Mouse (Mus musculus) layer of hippocampus, adult 8-10 months (tissue): Measurements from ENCODE around the gene Zfp110. TPM values are rescaled to one million over a fixed set of nuclear protein-coding genes. Genes with fewer than 3 reads are reported as not detected.
A peak's percentile ranks its signal among the peaks of the same experiment; 100 is the strongest.
"Not testable (repeated sequence)": the region's sequence is repeated elsewhere in the genome, so short reads cannot be mapped to it uniquely, and the experiment has no call there.

Source experiments
- DNase-seq, 2 experiments: peaks; one replicate each; pipeline ENCODE4 v3.0.0; 2022; ENCODE audit warnings: low spot score in 2 of 2
- total RNA-seq, 4 experiments: library from RNA; stranded (reverse); gene quantifications; 2 replicates each; pipeline ENCODE4 v1.2.4; 2022

Gene Zfp110
- 10 to 100 TPM; 14.0 to 18.0 (median 15.9) TPM for total RNA-seq

DNA sequence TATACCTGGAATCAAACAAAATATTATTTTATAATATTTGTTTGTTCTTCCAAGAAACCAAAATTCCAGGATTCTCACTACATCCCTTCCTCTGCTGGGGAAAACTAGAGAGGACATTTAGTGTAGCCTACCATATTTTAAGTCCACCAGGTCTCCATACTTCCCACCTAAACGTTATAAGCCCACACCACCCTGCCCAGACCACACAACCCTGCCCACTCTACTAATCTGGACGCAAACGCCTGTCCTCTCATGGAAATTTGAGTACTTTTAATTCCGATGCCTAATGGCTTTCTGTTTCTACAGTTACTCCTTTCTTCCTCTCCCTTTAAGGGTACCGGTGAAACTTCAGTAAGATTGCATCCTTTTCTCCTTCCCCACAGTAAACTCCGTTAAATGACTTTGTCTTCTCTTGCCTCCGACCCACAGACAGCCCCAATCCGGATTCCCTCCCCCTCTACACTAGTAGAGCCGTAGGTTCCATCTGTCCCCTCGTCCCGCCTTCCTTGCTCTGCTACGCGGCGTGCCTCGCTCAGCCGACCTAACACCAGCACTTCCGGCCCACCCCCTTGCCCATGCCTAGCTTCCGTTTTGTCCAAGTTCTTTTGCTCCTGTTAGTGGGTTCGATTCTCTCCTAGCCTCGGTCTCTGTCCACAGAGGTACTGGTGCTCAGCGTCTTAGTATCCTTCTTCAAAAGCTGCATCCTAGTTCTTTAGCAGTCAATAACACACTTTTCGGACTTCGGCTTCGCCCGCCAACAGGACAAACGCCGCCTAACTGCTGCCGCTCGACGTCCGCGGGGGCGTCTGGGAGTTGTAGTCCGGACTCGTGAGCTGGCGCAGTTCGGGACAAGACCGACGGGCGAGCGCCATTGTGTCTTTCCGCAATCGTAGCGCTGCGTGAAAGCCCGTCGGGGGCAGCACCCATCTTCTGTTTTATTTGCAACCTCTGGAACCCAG is at the start of gene Zfp110:
TSS of gene Zfp110 (plus strand) at position 600 of the 959 bp plus-strand sequence.
- DNase-seq: peak; percentile 78 to 87

DNA sequence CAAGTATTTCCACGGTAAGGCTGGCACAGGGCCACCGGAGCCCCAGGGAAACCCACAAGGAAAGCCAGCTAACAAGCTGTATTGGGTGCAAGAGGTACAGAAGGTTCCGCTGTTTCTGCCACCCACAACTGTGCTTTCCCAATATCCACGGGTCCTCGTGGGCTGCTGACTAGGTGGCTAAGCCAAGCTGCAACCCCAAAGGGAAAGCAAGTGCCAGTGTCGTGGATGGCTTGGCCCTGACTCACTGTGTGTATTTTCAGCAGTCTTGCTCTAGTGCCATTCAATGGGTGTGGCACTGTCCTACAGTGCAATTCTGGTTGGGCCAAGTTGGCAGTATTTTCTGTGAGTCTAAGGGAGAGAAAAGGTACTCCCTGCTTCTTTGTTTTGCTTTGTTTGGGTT is 47.2 kb upstream of the Zfp110 start:
- DNase-seq: no peak

DNA sequence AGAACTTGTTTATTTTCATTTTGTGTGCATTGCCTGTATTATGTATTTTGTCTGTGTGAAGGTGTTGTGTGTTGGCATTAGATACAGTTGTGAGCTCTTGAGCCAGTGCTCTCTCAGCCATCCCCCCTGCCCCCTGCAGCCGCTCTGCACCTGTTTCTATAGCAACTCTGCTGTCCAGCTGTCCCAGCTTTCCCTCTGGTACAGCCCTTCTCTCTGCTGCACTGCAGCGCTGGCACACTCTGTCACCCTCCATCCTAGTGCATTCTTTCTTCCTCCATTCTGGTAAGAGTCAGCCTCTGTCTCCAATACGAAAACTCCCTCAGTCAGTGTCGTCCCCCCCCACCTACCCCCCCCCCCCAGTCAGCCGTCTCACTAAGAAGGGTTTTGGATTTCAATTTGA is 46.5 kb upstream of the Zfp110 start:
- DNase-seq: no peak

DNA sequence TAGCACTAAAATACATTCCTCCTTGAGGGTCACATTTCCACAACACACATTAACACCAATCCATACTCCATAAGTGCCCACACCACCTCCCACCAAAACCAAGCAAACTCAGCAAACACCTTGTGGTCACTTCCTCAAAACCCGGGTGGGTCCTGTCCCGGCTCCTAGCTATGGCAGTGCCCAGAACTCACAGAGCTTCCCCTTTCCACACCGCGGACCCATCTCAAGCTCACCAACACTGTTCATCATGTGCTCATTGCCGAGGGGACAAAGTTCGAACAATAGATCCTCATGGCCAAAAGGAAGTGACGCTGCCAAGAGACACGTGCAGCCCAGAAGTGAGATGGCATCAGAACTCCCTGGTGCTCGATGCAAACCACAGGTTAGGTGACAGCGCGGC is 41.9 kb upstream of the Zfp110 start:
- not testable (repeated sequence) for DNase-seq

DNA sequence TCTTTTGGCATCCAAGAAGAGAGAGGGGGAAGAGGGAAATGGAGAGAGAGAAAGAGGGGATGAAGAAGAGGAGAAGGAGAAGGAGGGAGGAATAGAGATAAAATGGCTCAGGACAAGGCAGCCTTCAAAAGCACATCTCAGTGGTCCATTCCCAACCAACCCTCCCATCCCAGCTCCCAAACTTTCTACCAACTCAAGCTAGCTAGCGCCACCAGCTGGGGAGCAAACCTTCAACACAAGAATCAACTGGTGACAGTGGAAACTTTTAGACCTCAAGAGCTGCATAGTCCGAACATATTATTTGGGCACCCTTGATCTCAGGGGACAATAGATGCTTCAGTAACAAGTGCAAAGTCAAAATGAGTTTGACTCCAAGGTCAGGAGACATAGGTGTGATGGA is 36.6 kb upstream of the Zfp110 start:
- no peak for DNase-seq

DNA sequence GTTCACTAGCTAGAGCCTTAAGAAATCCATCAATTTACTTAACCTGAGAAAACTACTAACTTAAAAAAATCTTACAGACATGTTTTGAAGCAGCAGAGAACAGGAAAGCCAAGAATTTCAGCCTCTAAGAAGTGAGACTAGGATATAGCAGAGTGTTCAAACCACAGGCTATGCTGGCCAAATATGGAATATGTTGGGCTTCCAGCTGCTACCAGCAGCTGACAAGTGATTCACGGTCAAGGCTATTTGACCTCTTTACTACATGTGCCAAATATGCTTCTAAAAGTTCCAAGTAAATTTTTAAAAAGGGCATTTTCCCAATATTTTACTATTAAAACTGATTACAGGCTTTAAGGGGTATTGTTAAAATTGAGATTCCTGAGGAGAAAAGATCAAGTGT is 35.0 kb upstream of the Zfp110 start:
- no peak for DNase-seq

DNA sequence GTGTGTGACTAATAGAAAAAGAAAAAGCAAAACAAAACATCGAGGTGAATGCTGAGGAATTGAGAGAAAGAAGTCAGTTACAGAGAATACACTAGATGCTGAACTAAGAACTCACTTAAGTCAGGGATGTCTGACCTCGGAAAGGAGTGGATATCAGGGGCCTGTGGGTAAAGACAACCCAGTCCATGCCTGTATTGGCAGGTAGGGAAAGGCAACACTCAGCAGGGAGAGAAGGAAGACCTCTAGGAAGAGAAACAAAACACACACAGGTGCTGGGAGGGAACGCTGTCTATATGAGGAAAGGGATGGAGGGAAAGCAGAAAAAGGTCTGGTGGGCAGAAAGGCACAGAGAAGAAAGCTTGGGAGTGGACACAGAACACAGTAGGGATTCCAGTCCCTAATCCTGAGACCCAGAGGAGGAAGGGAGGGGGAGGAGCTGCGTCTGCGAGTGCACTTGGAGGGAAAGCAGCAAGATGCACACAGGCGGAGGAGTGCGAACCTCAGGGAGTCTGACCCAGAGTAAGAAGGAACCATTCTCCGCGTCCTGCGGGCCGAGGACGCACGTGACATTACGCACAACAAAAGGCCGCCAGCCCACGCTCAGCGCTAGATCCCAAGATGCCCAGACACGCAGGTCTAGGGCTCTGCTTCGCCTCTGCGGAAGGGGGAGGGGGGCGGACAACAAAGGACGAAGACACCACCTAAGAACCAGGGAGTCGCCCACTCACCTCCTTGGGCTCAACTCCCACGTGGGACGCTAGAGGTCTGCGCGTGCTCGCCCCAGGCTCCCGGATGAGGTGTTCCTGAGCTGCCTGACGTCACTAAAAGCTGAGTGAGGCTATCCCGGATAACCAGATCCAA is 31.5 kb upstream of the Zfp110 start, which contains the start of gene Zscan18:
TSS of gene Zscan18 (minus strand) at position 770 of the 861 bp plus-strand sequence.
- peak; percentile 83 for DNase-seq

DNA sequence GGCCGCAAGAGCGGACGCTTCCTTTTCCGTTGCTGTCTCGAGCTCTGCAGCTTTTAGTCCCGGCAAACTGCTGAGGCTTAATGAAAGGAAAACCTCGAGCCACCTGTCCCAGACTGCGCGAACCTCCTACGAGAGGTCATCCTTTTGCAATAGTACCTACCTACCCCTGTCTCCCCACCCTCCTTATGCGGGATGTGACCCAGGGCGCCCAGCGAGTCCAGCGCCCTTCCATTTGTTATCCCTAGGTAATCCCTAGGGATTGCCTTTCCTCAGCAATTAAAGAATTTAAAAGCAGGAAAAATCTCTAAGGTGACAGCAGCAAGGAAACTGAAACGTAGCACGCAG is 30.9 kb upstream of the Zfp110 start:
- no peak for DNase-seq

DNA sequence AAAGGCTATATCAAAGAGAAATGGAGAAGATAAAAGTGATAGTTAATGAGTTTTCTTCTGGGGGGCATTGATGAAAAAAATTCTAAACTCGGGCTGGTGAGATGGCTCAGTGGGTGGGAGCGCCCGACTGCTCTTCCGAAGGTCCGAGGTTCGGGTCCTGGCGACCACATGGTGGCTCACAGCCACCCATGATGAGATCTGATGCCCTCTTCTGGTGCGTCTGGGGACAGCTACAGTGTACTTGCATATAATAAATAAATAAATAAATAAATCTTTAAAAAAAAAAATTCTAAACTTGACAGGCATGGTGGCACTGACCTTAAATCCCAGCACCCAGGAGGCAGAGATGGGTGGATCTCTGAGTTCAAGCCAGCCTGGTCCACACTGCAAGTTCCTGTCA is 19.0 kb upstream of the Zfp110 start:
- DNase-seq: no peak

DNA sequence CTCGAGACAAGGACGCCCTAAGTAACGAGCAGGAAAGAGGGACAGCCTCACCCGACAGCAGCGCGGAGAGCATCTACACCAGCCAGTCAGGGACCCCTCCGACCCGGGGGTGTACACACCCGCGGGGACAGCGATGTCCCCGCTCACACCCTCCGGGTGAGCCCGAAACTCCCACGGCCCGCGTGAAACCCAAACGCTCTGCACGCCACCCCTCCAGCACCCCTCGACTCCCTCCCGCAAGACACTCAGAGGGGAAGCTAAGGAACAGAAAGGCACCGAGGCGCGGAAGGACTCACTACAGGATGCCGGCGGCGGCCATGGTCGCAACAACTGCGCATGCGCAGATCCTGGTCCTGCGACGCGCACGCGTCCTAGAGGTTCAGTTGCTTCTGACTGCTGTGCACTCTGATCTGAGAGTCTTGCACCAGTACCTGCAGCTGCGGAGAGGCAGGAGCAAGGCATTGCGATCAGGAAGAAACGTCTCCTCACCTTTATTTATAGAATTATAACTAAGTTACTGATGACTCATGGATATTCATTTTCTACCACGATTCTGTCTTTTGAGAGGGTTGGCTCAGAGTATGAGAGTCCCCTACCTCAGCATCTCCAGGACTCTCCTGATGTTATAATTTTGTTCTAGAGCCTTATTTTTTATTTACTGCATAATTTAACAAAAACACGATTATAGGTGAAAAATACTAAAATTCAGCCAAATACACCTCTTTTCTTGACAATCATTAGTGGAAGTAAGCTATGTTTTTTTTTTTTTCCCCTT is 15.9 kb upstream of the Zfp110 start, which contains the start of gene Zfp329:
TSS of gene Zfp329 (minus strand) at position 338 of the 775 bp plus-strand sequence.
- DNase-seq: peak; percentile 85 to 94

DNA sequence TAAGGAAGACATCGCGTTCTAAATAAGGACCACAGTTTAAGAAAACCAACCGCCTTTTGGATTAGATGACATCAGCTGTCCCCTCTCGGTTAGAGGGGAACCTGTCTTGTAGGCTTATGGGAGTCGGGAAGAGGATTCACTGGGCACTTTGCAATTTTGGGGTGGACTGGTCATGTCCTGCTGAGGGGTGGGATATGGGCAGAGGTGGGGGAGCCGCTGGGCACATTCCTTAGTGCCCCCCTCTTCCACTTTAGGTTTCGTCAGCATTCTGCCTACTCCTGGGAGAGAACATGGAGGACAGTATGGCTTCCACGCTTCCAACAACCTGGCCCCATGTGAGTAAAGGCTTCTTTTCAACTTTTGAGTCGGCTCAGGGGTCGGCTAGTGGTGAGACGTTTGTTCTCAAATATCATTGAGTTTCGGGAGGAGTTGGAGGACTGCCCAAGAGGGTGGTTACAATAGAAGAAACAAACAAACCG is 671 bp downstream of the Zfp110 start:
- DNase-seq: no peak

DNA sequence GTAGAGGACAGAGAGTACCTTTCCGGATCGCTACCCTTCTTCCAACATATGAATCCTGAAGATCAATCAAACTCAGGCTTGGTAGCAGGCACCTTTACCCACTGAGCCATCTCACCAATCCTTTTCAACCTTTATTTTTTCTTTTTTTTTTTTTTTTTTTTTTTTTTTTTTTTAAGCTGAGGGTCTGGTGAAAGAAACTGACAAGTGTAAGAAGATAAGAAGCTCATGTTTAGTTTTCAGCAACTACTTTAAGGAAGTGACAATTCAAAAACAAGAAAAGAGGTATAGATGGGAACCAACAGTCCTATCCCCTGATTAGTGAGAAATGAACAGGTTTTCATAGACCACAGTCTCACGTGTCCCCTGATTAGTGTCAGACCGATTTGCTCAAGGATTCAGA is 1.2 kb downstream of the Zfp110 start:
- DNase-seq: no peak

DNA sequence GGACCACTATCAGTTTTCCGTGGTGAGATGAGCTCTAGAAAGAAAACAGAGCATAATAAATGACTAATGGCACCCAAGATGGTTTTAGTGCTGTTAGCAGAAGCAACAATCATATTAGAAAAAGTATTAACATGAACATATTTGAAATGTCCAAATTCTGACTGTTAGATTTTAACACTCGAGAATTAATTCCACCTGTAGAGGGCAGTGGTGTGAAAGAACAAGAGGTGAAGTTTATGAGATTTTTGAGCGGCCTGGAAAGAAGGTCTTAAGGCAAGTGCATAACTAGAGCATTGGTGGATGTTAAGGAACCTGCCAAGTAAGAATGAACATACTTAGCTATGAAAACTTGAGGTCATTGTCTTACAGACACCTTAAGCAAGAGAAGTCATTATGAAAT is 39.7 kb downstream of the Zfp110 start:
- no peak for DNase-seq

DNA sequence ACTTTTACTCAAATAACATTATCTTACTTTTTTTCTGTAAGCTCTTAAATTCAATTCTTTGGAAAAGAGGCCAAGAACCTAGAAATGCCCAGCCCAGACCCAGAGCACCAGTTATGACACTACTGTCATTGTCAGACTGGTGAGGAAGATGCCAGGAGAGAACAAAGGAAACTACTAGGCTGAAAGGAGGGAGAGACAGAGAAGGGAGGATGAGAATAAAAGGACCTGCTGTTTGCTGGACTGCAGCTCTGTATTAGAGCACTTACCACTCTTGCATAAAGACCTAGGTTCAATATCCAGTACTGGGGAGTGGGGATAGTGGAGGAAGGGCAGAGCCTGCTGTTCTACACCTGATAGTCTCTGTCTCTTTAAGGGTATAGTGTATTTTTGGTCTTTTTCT is 45.5 kb downstream of the Zfp110 start:
- DNase-seq: no peak

DNA sequence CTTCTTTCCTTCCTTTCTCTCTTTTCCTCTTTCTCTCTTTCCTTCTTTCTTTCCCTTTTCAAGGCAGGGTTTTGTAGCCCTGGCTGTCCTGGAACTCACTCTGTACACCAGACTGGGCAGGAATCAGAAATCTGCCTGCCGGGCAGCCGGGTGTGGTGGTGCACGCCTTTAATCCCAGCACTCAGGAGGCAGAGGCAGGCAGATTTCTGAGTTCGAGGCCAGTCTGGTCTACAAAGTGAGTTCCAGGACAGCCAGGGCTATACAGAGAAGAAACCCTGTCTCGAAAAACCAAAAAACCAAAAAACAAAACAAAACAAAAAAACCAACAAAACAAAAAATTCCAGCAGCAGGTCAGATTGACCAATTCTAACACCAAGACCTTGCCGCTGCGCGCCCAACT is 45.9 kb downstream of the Zfp110 start:
- not testable (repeated sequence) for DNase-seq

DNA sequence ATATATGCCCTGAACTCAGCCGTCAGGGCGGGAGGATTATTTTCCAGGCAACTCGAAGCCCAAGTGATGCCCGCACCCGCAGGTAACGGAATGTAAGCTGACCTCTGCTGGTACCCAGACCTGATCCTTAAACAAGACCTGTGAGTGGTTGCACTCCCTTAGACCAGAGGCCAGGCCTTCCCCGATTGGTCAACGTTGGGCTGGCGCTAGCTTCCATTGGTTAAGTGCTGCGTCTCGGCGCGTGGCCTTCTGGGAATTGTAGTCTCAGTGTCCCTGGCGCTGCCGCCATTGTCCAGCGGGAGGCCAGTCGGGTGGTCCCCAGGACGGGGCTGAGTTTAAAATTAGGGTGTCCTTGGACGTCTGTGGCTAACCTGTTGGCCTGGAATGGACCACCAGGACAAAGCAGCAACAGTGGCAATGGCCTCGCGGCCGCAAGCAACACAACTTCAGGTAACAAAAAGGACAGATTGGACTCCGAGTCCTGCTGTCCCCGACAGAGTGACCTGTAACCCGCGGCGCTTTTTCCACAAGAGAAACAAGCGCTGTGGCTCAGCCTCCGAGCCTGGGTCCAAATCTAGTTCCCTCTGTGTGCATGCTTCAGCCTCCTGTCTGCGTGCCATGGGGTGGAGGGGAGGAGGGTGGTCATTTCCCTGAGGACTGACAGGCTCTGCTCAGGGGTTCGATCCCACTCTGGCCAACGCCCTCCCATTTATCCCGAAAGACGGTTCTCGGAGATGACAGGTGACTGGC is 46.5 kb downstream of the Zfp110 start, which contains the start of gene Zfp128:
TSS of gene Zfp128 (plus strand) at position 267 of the 750 bp plus-strand sequence.
- peak; percentile 95 to 96 for DNase-seq

DNA sequence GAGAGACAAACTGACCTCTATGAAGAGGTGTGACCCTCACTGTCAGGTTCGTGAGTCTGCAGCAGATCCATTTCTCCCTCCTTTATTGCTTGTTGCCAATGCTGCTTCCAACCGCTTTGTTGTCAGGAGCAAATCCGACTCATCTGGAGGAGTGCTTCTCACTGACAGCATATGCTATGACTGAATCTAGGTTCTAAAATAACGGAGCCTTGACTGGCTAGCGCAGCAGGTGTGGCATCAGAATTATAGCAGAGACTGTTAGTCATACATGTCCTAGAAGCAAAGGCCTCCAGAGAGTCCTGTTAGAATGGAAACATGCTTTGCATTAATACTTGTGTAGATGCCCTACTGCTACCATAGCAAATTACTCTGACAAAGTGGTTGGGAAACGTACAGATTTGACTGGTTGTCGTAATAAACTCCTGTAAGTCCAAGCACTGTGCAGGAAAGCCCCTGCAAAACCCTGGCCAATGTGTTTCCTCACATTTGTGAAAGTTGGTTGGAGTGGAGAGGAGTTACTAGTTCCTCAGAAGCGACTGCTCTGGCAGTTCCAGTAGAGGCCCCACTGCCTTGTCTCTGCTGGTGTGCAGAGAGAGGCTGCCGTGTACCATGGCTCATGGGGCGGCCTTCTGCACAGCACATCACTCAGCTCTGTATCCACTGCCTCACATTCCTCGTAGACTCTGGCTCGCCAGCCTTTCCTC is 52.2 kb downstream of the Zfp110 start:
- no peak for DNase-seq

DNA sequence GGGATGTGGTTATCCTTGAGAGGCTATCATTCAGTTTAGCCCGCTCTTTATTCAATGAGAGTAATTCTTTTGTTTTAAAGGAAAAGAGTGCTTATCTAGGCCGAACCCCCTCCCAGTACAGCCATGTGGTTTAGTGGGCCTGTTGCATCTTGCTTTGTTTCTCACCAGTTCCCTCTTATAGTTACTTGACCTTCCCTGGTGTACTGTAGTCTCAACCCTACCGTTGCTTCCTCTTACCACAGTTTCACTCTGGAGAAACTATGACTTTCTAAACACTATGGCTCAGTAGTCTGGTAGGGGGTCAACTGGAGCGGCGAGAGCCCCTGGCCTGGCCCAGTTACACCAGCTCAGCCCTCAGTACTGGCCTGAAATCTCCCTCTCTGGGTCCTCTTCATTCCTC is 53.0 kb downstream of the Zfp110 start:
- DNase-seq: no peak

DNA sequence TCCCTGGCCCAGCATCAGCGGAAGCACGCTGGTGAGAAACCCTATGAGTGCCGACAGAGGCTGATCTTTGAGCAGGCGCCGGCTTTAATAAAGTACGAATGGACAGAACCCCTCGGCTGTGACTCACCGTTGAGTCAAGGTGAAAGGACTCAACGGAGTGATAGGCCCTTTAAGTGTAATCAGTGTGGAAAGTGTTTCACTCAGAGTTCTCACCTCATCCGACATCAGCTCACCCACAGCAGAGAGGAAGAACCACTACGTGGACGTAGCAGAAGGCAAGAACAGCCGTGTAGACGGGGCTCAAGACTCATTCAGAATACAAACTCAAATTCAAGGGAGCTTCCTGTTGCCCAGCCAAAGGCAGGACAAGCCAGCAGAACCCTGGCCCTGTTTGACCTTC is 56.4 kb downstream of the Zfp110 start:
- DNase-seq: no peak

DNA sequence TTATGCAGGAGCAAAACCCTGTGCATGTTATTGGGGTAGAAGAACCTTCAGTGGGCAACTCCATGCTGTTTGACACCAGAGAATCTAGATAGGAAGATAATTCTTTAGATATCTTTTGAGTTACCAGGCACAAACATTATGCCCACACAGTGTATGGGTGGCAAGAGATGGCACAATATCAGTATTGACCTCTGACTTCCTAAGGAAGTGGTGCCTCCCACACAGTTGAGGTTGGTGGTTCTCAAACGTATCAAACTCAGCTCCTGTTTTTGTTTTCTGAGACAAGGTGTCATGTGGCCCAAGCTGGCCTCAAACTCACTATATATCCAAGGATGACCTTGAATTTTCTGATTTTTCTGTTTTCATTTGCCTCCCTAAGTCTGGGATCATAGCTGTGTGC is 56.8 kb downstream of the Zfp110 start:
- DNase-seq: no peak
